Mouse (Mus musculus) forebrain, embryonic 13.5 days (tissue): ENCODE results near the gene Gm20509. TPM values are rescaled to one million over a fixed set of nuclear protein-coding genes. Genes with fewer than 3 reads are reported as not detected.

Experiments used
- ATAC-seq: fragments of 200-750 bp; cut with Nextera tagmentation; 2 replicates; pipeline ENCODE4 v1.8.0; 2017
- H3K27ac ChIP-seq: fragments of 300-500 bp; sonication (generic); 2 replicates; pipeline ENCODE4 v1.5.1; 2015; ENCODE audit warnings: inconsistent platforms, mild to moderate bottlenecking, moderate library complexity
- H3K27me3 ChIP-seq: fragments of 300-500 bp; sonication (generic); 2 replicates; pipeline ENCODE4 v1.6.1; 2015; ENCODE audit warnings: mild to moderate bottlenecking, inconsistent platforms
- H3K36me3 ChIP-seq: fragments of 300-500 bp; sonication (generic); 2 replicates; pipeline ENCODE4 v1.6.1; 2015; ENCODE audit warnings: mild to moderate bottlenecking, inconsistent platforms; ENCODE audit not compliant: poor library complexity, severe bottlenecking
- H3K4me1 ChIP-seq: fragments of 300-500 bp; sonication (generic); 2 replicates; pipeline ENCODE4 v1.6.1; 2015; ENCODE audit warnings: inconsistent platforms
- H3K4me2 ChIP-seq: fragments of 300-500 bp; sonication (generic); 2 replicates; pipeline ENCODE4 v1.6.1; 2015; ENCODE audit warnings: inconsistent platforms, mild to moderate bottlenecking, moderate library complexity
- H3K4me3 ChIP-seq: fragments of 300-500 bp; sonication (generic); 2 replicates; pipeline ENCODE4 v1.5.1; 2015; ENCODE audit warnings: mild to moderate bottlenecking, inconsistent platforms
- H3K9ac ChIP-seq: fragments of 300-500 bp; sonication (generic); 2 replicates; pipeline ENCODE4 v1.6.1; 2015; ENCODE audit warnings: mild to moderate bottlenecking, inconsistent platforms
- H3K9me3 ChIP-seq: fragments of 300-500 bp; sonication (generic); replicated peaks from 2 replicates; pipeline ENCODE4 v1.6.1; 2016; ENCODE audit warnings: inconsistent platforms
- WGBS: fragments of 180-500 bp; shearing (Covaris S2); methylation state at CpG from one replicate; pipeline ENCODE4 v1.1.7; 2015; 5-methylcytosine and 5-hydroxymethylcytosine counted together
- polyA plus RNA-seq: library from polyadenylated mRNA; unstranded; fragments of >200 nt; fragmentation: Nextera tagmentation; extraction: Ambion mirVana; gene quantifications from 2 replicates; pipeline ENCODE4 v1.2.1, GENCODE M21; 2015

Gene Gm20509
- polyA plus RNA-seq, 1 experiment from 2014 or later, result not detected

GRCm38 (mm10) chr9:73082291-73083000, 19.8 kb upstream of the Gm20509 start:
- 80% methylated on average over 8 of the region's 8 CpGs for whole genome bisulfite sequencing
- no peak for ATAC-seq

DNA sequence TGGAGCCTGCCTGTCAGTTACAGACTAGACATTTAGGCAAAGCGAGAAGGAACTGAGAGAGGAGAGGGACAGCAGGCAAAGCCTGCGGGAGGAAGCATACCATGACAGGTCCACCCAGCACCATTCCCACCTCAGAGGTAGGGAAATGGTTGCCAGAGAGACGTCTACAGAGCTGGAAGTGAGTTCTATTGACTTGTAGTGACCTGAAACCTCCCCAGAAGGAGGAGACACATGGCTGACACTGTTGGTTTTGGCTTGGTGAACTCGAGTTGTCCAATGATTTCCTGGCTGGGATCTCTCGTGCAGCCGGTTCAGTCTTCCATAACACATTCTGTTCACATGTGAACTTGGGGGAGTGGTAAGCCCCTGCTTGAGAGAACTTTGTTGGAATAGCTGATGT, 18.3 kb upstream of the Gm20509 start:
- 74% methylated on average over 6 of the region's 6 CpGs for WGBS
- Histone ChIP-seq H3K4me2 (no peak overlapping the region), H3K27ac (no peak overlapping the region), H3K4me3 (no peak overlapping the region), H3K27me3 (no peaks in the 10 kb centered on the region), H3K36me3 (no peaks in the 10 kb centered on the region), H3K4me1 (no peaks in the 10 kb centered on the region), H3K9me3 (no peaks in the 10 kb centered on the region), H3K9ac (no peak overlapping the region)
- ATAC-seq, result no peak

More at GRCm38 (mm10) chr9:73082291-73083000, 19.8 kb upstream of the Gm20509 start:
- Histone ChIP-seq H3K9me3 (no peaks in the 10 kb centered on the region), H3K4me2 (no peak overlapping the region), H3K27me3 (no peaks in the 10 kb centered on the region), H3K27ac (no peak overlapping the region), H3K36me3 (no peaks in the 10 kb centered on the region), H3K9ac (no peak overlapping the region), H3K4me1 (no peaks in the 10 kb centered on the region), H3K4me3 (no peak overlapping the region)

GRCm38 (mm10) chr9:73085845-73086244, 16.4 kb upstream of the Gm20509 start:
- no peak for ATAC-seq
- Histone ChIP-seq H3K27me3 (no peaks in the 10 kb centered on the region), H3K9me3 (no peaks in the 10 kb centered on the region), H3K4me1 (no peaks in the 10 kb centered on the region), H3K27ac (no peak overlapping the region), H3K36me3 (no peaks in the 10 kb centered on the region), H3K4me2 (no peak overlapping the region), H3K4me3 (no peak overlapping the region), H3K9ac (no peak overlapping the region)
- WGBS, result 88% methylated on average over 6 of the region's 6 CpGs

GRCm38 (mm10) chr9:73087121-73087520, 15.1 kb upstream of the Gm20509 start:
- H3K4me2 ChIP-seq, result no peak overlapping the region
- no peak for ATAC-seq
- H3K4me1 ChIP-seq, result no peaks in the 10 kb centered on the region
- no peak overlapping the region for H3K27ac ChIP-seq
- no peaks in the 10 kb centered on the region for H3K36me3 ChIP-seq
- H3K9ac ChIP-seq, result no peak overlapping the region
- WGBS, result 71% methylated on average over 8 of the region's 8 CpGs
- H3K27me3 ChIP-seq, result no peaks in the 10 kb centered on the region
- H3K4me3 ChIP-seq, result no peak overlapping the region
- H3K9me3 ChIP-seq, result no peaks in the 10 kb centered on the region

DNA sequence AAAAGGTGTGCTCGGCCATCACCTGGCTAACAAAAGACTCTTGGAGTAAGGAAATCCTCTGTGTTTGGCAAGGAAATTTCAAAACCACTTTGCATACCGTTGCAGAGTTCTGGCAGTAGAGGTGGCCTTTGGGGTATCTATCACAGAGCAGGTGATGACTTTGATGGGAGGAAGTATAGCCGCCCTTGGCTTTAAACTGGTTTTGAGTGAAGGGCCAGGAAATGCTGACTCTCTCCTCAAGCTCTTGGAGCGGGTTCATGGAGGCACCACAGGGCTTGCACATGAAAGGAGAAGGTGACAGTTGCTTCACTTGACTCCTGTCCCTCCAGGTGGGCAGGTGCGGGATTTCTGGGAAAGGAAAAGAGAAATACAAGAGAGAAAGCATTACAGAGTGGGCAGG, 14.7 kb upstream of the Gm20509 start:
- Histone ChIP-seq H3K36me3 (no peaks in the 10 kb centered on the region), H3K9me3 (no peaks in the 10 kb centered on the region), H3K27me3 (no peaks in the 10 kb centered on the region), H3K4me2 (no peak overlapping the region), H3K4me3 (no peak overlapping the region), H3K27ac (no peak overlapping the region), H3K4me1 (no peaks in the 10 kb centered on the region), H3K9ac (no peak overlapping the region)
- WGBS, result 72% methylated on average over 5 of the region's 5 CpGs
- no peak for ATAC-seq

GRCm38 (mm10) chr9:73089222-73089920, 12.9 kb upstream of the Gm20509 start:
- no peak overlapping the region for H3K9ac ChIP-seq
- no peaks in the 10 kb centered on the region for H3K9me3 ChIP-seq
- no peaks in the 10 kb centered on the region for H3K36me3 ChIP-seq
- H3K27ac ChIP-seq, result no peak overlapping the region
- H3K4me2 ChIP-seq, result no peak overlapping the region
- no peaks in the 10 kb centered on the region for H3K27me3 ChIP-seq
- no peaks in the 10 kb centered on the region for H3K4me1 ChIP-seq
- no peak overlapping the region for H3K4me3 ChIP-seq
- ATAC-seq, result no peak
- 83% methylated on average over 16 of the region's 16 CpGs for WGBS

DNA sequence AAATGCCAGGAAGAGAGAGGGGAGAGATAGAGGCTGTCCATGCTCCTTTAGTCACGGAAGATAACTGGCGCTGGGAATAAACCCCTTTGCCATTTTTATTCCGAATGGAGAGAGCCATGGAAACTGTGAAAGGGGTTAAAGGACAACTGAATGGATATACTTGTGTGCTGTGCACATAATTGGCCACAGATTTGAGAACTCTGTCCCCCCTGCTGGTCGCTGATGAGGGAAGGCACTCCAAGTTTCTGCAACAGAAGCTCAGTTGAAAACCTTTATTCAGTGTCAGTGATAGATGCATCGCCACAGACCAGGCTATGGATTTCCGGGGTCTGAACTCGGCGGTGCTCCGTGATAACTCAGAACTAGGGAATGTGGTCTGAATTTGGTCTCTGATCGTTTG, 12.1 kb upstream of the Gm20509 start:
- Histone ChIP-seq H3K27me3 (peaks cover under 1% of the 10 kb centered on the region; the same call in 1 of the 2 replicates), H3K4me1 (no peaks in the 10 kb centered on the region), H3K4me3 (no peak overlapping the region), H3K4me2 (no peak overlapping the region), H3K27ac (no peak overlapping the region), H3K36me3 (no peaks in the 10 kb centered on the region), H3K9me3 (no peaks in the 10 kb centered on the region), H3K9ac (no peak overlapping the region)
- ATAC-seq, result no peak
- 75% methylated on average over 10 of the region's 10 CpGs for WGBS

- no peaks in the 10 kb centered on the region for H3K36me3 ChIP-seq
- no peak overlapping the region for H3K9ac ChIP-seq
- no peaks in the 10 kb centered on the region for H3K4me1 ChIP-seq
- ATAC-seq, result peak; percentile 45; the same call in 1 of the 2 replicates
- no peak overlapping the region for H3K4me3 ChIP-seq
- H3K27me3 ChIP-seq, result peaks cover 4% of the 10 kb centered on the region; the same call in 1 of the 2 replicates
- H3K9me3 ChIP-seq, result no peaks in the 10 kb centered on the region
- H3K4me2 ChIP-seq, result no peak overlapping the region
- H3K27ac ChIP-seq, result no peak overlapping the region
- 0% methylated on average over 1 of the region's 1 CpGs for WGBS
These were observed 10.5 kb upstream of the Gm20509 start for GRCm38 (mm10) chr9:73091747-73092146.

DNA sequence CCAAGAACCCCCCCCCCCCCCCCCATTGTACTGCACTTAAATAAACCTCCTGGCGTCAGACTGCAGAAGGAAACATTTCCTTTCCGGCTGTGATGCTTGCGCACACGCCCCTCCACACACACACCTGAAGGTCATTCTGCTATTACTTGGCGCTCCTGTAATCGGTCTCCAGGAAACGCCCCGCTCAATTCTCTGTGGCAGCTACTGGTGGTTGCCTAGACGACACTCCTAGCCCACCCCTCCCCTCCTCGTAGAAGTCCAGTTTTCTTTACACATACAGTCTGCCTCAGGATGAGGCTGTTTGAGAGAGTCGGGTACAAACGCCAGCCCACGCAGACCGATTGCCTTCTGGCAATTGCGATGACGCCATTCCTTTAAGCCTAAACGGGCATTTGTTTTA, 7.7 kb upstream of the Gm20509 start:
- H3K4me2 ChIP-seq, result peak overlapping the region; percentile 22; the same call in 1 of the 2 replicates
- H3K36me3 ChIP-seq, result no peaks in the 10 kb centered on the region
- no peak overlapping the region for H3K27ac ChIP-seq
- WGBS, result 37% methylated on average over 17 of the region's 17 CpGs
- peak; percentile 70 for ATAC-seq
- no peak overlapping the region for H3K9ac ChIP-seq
- peaks cover 4% of the 10 kb centered on the region; the same call in 1 of the 2 replicates for H3K27me3 ChIP-seq
- no peak overlapping the region for H3K4me3 ChIP-seq
- H3K4me1 ChIP-seq, result no peaks in the 10 kb centered on the region
- H3K9me3 ChIP-seq, result no peaks in the 10 kb centered on the region

GRCm38 (mm10) chr9:73097898-73098297, 4.4 kb upstream of the Gm20509 start:
- H3K4me2 ChIP-seq, result no peak overlapping the region
- H3K27ac ChIP-seq, result no peak overlapping the region
- no peak overlapping the region for H3K4me3 ChIP-seq
- peaks cover 23% of the 10 kb centered on the region for H3K27me3 ChIP-seq
- H3K4me1 ChIP-seq, result no peaks in the 10 kb centered on the region
- ATAC-seq, result no peak
- no peaks in the 10 kb centered on the region for H3K36me3 ChIP-seq
- 74% methylated on average over 2 of the region's 2 CpGs for WGBS
- H3K9me3 ChIP-seq, result no peaks in the 10 kb centered on the region
- no peak overlapping the region for H3K9ac ChIP-seq

GRCm38 (mm10) chr9:73101536-73101935, 734 bp upstream of the Gm20509 start, which contains the start of gene Khdc3:
Khdc3 (plus strand) TSS chr9:73101836.
- Histone ChIP-seq H3K4me3 (no peak within 1 kb of the TSS), H3K27ac (no peak within 1 kb of the TSS), H3K9me3 (no peaks in the 10 kb centered on the region), H3K36me3 (no peaks in the 10 kb centered on the region), H3K4me1 (peaks cover 8% of the 10 kb centered on the region), H3K27me3 (peaks cover 55% of the 10 kb centered on the region), H3K9ac (no peak within 1 kb of the TSS), H3K4me2 (no peak within 1 kb of the TSS)
- 90% methylated on average over 5 of the region's 5 CpGs for whole genome bisulfite sequencing
- no peak for ATAC-seq

DNA sequence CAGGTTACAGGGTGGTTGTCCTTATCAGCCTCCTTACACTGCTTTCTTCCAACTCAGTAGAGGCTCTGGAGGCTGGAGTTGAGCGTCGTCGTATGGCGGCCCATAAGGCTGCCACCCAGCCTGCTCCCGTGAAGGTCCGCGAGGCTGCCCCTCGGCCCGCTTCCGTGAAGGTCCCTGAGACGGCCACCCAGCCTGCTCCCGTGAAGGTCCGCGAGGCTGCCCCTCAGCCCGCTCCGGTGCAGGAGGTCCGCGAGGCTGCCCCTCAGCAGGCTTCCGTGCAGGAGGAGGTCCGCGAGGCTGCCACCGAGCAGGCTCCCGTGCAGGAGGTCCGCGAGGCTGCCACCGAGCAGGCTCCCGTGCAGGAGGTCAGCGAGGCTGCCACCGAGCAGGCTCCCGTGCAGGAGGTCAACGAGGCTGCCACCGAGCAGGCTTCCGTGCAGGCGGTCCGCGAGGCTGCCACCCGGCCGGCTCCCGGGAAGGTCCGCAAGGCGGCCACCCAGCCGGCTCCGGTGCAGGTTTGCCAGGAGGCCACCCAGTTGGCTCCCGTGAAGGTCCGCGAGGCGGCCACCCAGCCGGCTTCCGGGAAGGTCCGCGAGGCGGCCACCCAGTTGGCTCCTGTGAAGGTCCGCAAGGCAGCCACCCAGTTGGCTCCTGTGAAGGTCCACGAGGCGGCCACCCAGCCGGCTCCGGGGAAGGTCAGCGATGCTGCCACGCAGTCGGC, 1.0 kb downstream of the Gm20509 start:
- Histone ChIP-seq H3K36me3 (no peaks in the 10 kb centered on the region), H3K4me2 (peak overlapping the region; percentile 79), H3K4me1 (peaks cover 8% of the 10 kb centered on the region), H3K9me3 (no peaks in the 10 kb centered on the region), H3K27me3 (peaks cover 64% of the 10 kb centered on the region), H3K4me3 (peak overlapping the region; percentile 42), H3K9ac (peak overlapping the region; percentile 61), H3K27ac (no peak overlapping the region)
- 5% methylated on average over 58 of the region's 60 CpGs for WGBS
- peak; percentile 27; the same call in 1 of the 2 replicates for ATAC-seq
